Mouse (Mus musculus) c-Kit-positive CD71-negative TER-119-negative erythroid progenitor cells, embryonic 14.5 days (primary cell): ENCODE results near the gene Pmf1.
"Not testable (repeated sequence)": the region's sequence is repeated elsewhere in the genome, so short reads cannot be mapped to it uniquely, and the experiment has no call there.

Experiments used
- DNase-seq: peaks from one replicate; pipeline ENCODE4 v3.0.0-alpha.2; 2013; ENCODE audit warnings: low read depth

Pmf1 gene

GRCm38 (mm10) chr3:88437454-88437853 lies 27.3 kb upstream of the Pmf1 start:
- DNase-seq = no peak

GRCm38 (mm10) chr3:88436395-88437201 lies 26.5 kb upstream of the Pmf1 start:
- peak; percentile 40 for DNase-seq

GRCm38 (mm10) chr3:88435515-88435914 lies 25.4 kb upstream of the Pmf1 start:
- DNase-seq = no peak

- DNase-seq = not testable (repeated sequence)
Observed at GRCm38 (mm10) chr3:88428639-88429038, 18.5 kb upstream of the Pmf1 start.

GRCm38 (mm10) chr3:88427342-88427905 lies 17.3 kb upstream of the Pmf1 start:
- DNase-seq = no peak

GRCm38 (mm10) chr3:88425708-88426420 lies 15.7 kb upstream of the Pmf1 start:
- DNase-seq = no peak

GRCm38 (mm10) chr3:88425330-88425689 lies 15.2 kb upstream of the Pmf1 start:
- DNase-seq = no peak

GRCm38 (mm10) chr3:88424605-88425329 lies 14.6 kb upstream of the Pmf1 start, which contains the start of gene Slc25a44:
TSS of gene Slc25a44 (minus strand) at chr3:88425139.
- DNase-seq = peak; percentile 97

- DNase-seq = no peak
Observed at GRCm38 (mm10) chr3:88422020-88422720, 12.0 kb upstream of the Pmf1 start.

GRCm38 (mm10) chr3:88420771-88421170 lies 10.6 kb upstream of the Pmf1 start:
- DNase-seq = no peak

GRCm38 (mm10) chr3:88418016-88418415 lies 7.9 kb upstream of the Pmf1 start:
- no peak for DNase-seq

GRCm38 (mm10) chr3:88415668-88416067 lies 5.5 kb upstream of the Pmf1 start:
- DNase-seq = no peak

- DNase-seq = no peak
Observed at GRCm38 (mm10) chr3:88412636-88413035, 2.5 kb upstream of the Pmf1 start.

GRCm38 (mm10) chr3:88411681-88412080 lies 1.6 kb upstream of the Pmf1 start:
- no peak for DNase-seq

GRCm38 (mm10) chr3:88410645-88411031 lies 507 bp upstream of the Pmf1 start:
- DNase-seq = no peak

GRCm38 (mm10) chr3:88408953-88409352 lies 1.2 kb downstream of the Pmf1 start:
- DNase-seq = no peak

- no peak for DNase-seq
Observed at GRCm38 (mm10) chr3:88407529-88407928, 2.6 kb downstream of the Pmf1 start.

GRCm38 (mm10) chr3:88407090-88407489 lies 3.0 kb downstream of the Pmf1 start:
- peak; percentile 75 for DNase-seq

GRCm38 (mm10) chr3:88403522-88404230 lies 6.5 kb downstream of the Pmf1 start:
- DNase-seq = no peak

- no peak for DNase-seq
Observed at GRCm38 (mm10) chr3:88398666-88399065, 11.5 kb downstream of the Pmf1 start.

- DNase-seq = no peak
Observed at GRCm38 (mm10) chr3:88395742-88396141, 14.4 kb downstream of the Pmf1 start.
